Mouse (Mus musculus) cerebellum, adult 18-20 months (tissue): ENCODE results near the gene Galt.
A peak's percentile ranks its signal among the peaks of the same experiment; 100 is the strongest.

Experiments used
- DNase-seq, 2 experiments: peaks; one replicate each; pipeline ENCODE4 v3.0.0; 2021

The Galt gene

DNA sequence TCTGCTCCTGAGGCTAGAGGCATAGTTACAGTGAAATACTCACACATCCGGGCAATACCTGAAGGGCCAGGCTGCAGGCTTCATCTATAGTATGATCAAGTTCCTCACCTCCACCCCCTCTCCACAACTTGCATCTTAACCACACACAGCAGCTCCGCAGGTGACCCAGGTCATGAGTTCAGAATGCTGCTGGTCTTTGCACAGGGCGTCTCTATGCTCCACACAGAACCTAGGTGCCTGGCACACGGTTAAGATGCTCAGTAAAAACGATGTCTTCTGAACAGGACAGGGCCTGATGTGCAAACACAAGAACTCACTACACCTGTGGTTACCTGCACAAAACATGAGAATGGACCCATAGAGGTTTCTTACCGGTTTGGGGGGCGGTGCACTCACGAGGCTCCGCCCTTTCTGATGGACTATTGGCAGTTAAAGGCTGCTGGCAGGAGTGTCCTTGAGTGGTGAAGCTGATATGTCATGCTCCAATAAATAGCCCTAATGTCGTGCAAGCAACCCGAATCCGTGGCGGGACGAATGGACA is at the start of gene Galt:
Gene Galt, plus strand, starts transcription at position 432 of the 541 bp plus-strand sequence.
- peak; percentile 85 to 88 for DNase-seq

DNA sequence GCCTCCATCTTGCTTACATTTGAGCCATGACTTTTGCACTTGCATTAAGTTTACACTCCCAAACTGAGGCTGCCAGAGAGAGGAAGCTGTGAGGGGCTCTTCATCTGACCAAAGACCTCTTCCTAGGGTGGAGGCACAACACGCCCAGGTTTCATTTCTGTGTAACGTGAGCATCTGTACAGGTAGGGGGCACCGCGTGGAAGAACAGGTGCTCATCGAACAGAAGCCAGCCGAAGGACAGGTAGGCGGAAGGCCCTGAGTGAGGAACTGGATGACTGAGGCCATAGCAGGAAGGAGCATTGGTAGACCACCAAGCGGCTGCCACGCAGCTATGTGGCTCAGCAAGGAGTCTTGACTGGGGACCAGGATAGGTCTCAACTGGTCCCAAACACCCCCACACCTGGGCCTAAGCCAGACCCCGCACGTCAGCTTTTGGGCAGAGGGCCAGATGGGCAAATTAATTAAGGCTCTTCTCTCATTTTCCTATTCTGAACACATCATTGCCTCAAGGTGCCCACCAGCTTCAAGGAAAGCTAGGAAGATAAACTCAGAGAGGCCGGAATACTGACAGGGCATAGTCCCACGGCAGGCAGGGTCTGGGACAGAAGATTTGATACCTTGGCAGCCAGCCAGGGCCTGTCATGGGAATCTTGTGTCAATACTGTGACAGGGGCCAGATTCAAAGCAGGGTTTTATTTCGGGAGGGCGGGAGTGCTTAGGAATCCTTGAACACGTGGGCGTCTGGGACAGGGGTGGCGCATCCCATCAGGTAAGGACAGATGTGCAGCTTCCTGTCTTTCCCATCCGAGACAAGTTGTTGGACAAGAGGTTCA is 48.9 kb upstream of the Galt start:
- no peak for DNase-seq

- peak; percentile 82 to 87 for DNase-seq
These were observed 48.0 kb upstream of the Galt start for GRCm38 (mm10) chr4:41707011-41707535.

GRCm38 (mm10) chr4:41708192-41708745 is 46.8 kb upstream of the Galt start:
- DNase-seq: peak; percentile 56 to 58

DNA sequence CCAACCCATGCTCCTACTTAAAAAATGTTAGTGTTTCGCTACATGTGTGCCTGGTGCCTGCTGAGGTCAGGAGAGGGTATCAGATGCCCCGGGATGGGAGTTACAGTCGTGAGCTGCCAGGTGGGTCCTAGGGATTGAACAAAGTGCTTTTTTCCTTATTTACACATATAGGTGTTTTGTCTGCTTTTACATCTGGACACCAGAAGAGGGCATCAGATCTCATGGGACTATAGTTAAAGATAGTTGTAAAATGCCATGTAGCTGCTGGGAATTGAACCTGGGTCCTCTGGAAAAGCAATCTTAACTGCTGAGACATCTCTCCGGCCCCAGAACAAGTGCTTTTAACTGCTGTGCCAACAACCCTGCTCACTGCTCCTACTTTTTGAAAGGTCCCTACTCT is 44.8 kb upstream of the Galt start:
- DNase-seq: no peak

GRCm38 (mm10) chr4:41711705-41712375 is 43.2 kb upstream of the Galt start:
- DNase-seq: peak; percentile 57 to 68

DNA sequence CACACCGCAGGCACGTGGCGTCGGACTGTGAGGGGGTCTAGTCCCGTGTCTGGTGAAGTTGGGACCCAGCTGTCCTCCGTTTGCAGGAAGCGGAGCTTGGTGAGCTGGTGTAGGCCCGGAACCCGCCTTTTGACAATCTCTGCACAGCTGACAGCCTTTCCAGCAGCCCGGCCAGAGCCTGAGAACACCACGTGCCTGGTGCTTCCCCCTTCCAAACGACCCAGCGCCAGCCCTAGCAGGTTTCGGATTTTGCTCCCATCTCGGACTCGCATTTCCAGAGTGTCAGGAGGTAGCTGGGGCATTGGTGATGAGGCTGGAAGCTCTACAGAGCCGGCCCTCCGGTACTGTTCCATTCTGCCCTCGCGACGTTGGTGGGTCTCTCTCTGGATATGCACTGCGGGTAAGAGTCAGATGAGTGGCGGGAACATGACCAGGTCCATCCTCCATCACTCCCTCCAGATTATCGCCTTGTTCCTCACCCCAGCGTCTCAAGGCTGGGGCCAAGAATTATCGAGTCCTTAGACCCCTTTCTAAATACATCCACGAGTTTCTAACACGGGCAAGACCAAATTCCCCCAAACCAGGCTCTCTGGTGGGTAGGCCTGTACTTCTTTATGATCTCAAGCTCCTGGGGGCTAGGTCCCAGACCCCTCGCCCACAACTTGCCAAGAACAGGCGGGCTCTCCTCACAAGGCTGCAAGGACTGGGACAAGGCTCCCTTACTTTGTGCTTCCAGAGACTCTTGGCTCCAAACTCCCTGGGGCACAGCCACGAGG is 42.4 kb upstream of the Galt start:
- DNase-seq: no peak

GRCm38 (mm10) chr4:41713197-41714067 is 41.6 kb upstream of the Galt start, which contains the start of gene Rpp25l:
TSS of gene Rpp25l (minus strand) at chr4:41713534.
- DNase-seq: peak; percentile 80 to 92

GRCm38 (mm10) chr4:41714276-41714675 is 40.8 kb upstream of the Galt start:
- DNase-seq: peak; percentile 79 to 86

DNA sequence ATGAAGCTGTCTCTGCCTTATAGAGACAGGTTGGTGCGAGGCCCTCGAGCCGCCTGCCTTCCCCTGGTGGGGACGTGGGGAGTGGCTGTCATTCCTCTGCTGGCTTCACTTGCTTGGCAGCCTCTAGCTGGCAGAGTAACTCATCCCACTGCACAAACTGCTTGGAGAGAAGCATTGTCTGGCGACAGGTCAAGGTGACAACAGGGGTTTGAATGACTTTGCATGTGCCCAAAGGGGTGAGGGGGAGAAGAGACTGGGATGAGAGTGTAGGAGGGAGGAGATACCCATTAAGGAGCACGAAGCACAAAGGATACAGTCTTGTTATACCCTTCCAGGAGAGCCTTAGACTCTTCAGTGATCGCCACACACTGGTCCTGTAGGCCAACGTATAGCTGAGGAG is 39.9 kb upstream of the Galt start:
- no peak for DNase-seq

DNA sequence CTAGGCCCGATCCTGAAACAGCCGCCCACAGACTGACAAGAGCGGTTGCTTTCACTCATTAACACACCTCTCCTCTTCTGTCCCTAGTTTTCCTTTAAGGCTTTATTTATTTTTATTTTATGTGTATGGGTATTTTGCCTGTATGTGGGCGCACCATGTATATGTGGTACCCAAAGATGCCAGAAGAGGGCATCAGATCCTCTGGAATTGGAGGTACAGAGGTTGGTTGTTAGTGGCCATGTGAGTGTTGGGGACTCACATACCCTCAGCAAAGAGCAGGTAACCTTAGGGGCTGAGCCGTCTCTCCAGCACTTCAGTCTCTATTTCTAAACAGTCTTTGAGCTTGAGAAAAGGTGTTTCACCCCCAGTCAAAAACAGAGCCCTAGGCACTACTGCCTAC is 39.4 kb upstream of the Galt start:
- peak; percentile 61 to 64 for DNase-seq

DNA sequence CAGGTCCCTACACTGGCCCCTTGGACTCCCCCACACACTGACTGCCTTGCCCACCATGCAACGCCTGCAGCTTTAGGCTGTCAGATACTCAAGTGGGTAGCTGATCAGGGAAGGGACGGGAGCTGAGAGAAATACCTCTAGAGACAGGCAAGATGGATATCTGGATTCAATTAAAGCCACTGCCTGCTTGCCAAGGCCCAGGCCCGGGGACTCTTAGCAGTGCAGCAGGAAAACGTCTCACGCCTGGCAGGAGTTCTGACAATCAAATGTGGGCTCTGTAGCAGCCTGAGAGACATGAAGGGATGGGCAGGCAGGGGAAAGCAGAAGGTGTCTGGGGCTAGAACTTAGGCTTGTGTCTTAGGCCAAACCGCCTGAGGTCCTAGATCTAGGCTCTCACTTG is 38.2 kb upstream of the Galt start:
- DNase-seq: no peak

- DNase-seq: peak; percentile 86 to 94
These were observed 32.1 kb upstream of the Galt start, which contains the start of gene Dctn3 for GRCm38 (mm10) chr4:41722918-41723351. TSS of gene Dctn3 (minus strand) at chr4:41723170.

DNA sequence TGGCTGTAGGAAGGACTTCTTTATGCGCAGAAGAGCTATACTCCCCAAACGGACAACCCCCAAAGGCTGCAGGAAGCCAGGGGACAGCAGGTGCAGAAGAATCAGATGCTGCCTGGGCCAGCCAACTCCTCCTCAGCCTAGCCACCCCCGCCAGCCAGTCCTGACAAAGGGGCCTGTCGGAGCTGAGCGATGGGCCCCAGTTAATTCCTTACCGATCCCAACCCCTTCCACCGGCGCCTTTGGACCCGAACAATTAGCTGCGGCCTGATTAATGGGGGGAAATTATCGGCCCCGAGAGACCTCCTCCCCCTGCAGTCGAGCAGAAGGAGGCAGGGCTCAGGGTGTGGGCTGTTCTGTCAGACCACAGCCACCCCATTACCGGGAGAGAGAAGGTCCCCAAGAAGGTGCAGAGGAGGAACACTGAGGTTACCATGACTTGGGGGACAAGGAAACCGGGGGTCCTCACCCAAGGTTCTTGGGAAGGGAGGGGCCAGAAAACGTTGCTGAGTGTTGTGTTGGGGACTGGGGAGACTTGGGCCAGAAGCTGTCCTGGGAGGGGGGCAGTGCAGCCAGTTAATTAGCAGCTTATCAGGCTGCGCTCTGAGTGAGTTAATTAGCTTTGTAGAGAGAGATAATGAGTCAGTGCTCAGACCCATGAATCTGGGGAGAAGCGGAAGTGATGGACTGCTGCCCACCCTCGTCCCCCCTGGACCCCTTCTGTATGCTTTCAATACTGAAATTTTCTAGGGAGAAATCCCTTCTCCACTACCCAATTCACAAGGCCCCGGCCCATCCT is 28.0 kb upstream of the Galt start:
- DNase-seq: no peak

GRCm38 (mm10) chr4:41731052-41731765 is 23.8 kb upstream of the Galt start, which contains the start of gene Arid3c:
TSS of gene Arid3c (minus strand) at chr4:41731142.
- no peak for DNase-seq

DNA sequence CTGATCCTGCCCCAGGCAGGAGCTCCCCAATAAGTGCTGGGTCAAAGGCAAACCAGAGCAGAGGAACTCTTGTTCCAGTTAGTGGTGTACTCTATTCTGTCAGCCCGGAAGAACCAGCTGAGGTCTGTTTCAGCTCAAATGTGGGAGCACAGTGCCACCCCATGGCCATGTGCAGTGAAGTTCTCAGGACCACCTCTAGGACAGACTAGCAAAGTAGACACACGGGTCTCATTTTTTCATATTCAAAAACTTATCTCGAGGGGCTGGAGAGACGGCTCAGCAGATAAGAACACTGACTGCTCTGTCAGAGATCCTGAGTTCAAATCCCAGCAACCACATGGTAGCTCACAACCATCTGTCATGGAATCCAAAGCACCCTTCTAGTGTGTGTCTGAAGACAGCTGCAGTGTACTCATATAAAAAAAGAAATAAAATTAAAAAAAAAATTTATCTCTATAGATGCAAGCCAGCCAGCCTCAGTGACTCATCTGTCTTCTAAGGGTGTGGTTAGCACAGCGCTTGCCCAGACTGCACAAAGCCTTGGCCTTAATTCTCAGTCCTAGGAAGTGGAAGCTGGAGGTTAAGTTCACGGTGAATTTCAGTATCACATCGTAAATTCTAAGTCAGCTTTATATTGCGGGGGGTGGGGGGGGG is 17.3 kb upstream of the Galt start:
- peak; percentile 73 to 75 for DNase-seq

GRCm38 (mm10) chr4:41738256-41738603 is 16.8 kb upstream of the Galt start:
- DNase-seq: no peak

DNA sequence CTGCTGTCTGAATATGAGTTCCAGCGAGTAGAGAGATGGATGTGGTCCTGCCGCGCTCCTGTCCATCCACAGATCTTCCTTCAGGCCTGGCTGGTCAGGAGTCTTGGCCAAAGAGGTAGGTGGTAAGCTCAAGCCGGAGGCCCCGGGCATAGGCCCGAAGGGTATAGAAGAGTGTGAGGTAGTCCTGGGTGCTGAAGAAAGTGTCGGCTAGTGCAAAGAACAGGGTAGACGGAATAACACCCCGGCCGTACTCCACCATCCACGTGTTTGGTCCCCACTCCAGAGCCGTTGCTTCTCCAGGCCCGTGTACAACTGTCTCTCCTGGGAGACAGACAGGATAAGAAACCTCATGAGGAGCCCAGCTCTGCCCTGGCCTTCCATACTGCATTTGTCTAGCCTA is 15.8 kb upstream of the Galt start:
- DNase-seq: no peak
